Mouse (Mus musculus): ENCODE results near the gene Six5. TPM values are rescaled to one million over a fixed set of nuclear protein-coding genes. Genes with fewer than 3 reads are reported as not detected.
"Not testable (repeated sequence)": the region's sequence is repeated elsewhere in the genome, so short reads cannot be mapped to it uniquely, and the experiment has no call there.

Six5 gene
- total RNA-seq (2021): 1 to 10 TPM; 5.6 to 6.8 TPM
- long read RNA-seq, experiment 1, partial matches to known transcripts: 1 of 6 reads
- long read RNA-seq, experiment 1, other reads (novel, unspliced or antisense): 1 of 6 reads
- long read RNA-seq, experiment 2, partial matches to known transcripts: 2 of 3 reads
- long read RNA-seq, experiment 2, other reads (novel, unspliced or antisense): 0 of 3 reads

DNA sequence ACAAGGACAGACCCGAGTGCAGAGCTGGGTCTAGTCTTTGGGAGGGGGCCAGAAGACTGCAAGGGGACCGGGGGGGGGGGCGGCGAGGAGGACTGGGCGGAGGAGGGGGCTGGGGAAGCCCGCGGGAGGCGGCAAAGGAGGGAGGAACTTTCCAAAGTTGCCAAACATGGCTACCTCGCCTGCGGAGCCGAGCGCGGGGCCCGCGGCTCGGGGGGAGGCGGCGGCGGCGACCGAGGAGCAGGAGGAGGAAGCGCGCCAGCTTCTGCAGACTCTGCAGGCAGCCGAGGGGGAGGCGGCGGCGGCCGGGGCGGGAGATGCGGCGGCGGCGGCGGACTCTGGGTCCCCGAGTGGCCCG, at the start of gene Six5:
Gene Six5, plus strand, starts transcription at position 124 of the 355 bp plus-strand sequence.
- no peak for DNase-seq

- DNase-seq: no peak
These were observed 49.8 kb upstream of the Six5 start for GRCm38 (mm10) chr7:19044616-19045015.

GRCm38 (mm10) chr7:19046286-19047069, 47.9 kb upstream of the Six5 start:
- peak in 1 of 2 experiments; percentile 36 for DNase-seq

DNA sequence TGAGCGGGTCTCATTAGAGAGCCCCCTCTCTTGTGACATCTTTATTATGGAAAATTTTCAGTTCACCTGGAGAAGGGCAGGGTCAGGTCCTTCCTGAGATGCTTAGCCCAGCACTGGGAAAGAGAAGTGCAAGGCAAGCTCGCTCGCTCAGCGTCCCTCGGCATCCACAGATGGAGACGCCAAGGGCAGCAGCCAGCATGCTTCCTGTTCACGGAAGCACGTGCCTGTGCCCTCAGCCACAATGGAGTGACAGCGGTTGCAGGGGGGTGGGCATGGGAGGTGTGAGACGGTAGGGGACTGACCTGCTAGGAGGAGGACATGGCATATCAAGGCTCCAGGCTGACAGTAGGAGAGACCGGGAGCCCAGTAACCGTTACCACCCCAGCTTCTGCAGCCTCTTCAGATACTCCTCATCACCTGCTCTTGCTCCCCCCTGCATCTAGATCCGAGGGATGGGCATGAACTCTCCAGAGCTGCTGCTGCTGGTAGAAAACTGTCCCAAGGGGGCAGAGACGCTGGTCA, 46.3 kb upstream of the Six5 start:
- no peak for DNase-seq

DNA sequence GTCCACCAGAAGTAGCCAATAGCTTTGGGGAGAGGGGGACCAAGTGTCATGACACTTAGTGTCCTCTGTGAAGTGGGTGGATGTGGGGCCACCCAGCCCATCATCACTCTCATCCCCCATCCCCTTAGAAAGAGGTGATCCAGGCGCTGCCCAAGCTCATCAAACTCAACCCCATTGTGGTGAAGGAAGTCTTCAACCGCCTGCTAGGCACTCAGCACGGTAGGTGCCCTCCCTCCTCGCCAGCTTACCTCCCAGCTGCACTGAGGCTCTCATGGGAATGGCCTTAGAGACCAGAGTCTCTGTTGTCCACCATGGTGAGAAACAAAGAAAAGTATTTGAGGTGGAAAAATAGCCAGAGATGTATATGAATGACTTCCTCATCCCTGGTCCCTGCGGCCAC, 45.1 kb upstream of the Six5 start:
- no peak for DNase-seq

DNA sequence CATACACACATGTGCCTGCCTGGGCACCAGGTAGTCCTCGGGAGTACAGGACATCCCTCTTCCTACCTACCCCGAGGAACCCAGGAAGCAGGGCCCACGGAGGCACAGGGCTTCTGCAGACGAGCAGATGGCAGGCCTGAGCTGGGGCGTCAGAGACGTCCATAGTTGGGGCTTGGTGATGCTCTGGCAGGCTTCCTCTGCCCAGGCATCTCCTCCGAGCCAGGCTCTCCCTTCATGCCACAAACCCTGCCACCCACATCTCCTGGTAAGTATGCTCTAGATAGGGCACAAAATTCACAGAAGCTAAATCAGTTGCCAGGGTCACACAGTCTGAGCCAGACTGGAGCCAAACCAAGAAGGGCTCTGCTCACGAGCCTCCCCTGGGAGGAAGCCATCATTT, 44.2 kb upstream of the Six5 start:
- peak in 1 of 2 experiments; percentile 22 for DNase-seq

DNA sequence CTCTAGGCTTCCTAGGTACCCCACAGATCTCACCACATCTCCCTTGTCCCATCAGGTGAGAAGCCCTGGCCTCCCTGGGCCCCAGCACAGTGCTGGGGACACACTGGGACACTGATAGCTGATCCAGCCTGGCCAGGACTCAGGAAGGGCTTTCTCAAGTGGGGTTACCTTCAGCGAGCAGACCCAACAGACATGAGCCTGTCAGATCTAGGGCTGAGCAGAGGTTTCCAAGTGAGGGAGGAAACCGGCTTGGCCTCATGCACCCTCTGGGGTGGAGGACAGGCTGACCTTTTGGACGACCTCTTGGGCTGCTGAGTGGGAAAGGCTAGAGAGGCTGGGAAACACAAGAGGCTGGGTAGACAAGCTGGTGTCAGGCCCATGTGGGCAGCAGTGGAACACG, 43.2 kb upstream of the Six5 start:
- peak; percentile 38 to 43 for DNase-seq

DNA sequence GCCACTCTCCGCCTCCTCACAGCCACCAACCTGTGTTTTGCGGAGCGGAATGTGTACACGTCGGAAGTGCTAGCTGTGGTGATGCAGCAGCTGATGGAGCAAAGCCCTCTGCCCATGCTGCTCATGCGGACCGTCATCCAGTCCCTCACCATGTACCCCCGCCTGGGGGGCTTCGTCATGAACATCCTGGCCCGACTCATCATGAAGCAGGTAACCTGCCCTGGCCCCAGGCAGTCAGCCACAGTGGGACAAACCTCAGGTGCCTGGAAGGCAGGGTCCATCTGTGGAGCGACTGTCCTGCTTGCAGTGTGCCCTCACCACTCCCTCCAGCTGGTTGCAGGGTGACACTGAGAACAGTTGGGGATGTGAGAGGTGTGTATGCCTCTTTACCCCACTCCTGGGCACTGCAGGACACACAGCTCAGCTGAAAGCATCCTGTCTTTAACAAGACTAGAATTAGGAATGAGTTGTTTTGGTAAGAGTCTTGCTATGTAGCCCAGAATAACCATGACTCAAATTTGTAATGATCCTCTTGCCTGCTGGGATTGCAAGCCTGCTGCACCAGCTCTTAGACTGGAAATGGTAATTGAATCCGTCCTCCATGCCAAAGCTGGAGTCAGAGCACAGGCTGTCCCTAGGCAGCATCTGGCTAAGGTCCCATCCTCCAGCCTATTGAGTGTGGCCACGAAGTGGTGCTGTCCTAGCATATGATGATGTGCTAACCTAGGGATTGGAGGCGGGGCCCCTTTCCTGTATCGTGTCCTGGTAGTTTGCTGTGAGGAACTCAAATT, 41.9 kb upstream of the Six5 start:
- DNase-seq: no peak

DNA sequence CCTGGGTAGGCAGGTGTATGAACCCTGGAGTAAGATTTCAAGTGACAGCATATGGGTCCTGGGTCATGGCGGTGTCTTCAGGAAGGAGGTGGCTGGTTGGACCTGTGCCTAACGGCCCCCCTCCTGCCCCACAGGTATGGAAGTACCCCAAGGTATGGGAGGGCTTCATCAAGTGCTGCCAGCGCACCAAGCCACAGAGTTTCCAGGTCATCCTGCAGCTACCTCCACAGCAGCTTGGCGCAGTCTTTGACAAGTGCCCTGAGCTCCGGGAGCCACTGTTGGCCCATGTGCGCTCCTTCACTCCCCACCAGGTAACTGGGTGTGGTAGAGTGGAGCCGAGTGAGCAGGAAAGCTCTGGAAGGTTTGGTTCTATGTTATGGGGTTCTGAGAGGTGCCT, 41.3 kb upstream of the Six5 start:
- no peak for DNase-seq

- peak in 1 of 2 experiments; percentile 28 for DNase-seq
These were observed 40.2 kb upstream of the Six5 start, which contains the start of gene Rsph6a for GRCm38 (mm10) chr7:19054047-19054776. Gene Rsph6a (plus strand): TSS chr7:19054690.

DNA sequence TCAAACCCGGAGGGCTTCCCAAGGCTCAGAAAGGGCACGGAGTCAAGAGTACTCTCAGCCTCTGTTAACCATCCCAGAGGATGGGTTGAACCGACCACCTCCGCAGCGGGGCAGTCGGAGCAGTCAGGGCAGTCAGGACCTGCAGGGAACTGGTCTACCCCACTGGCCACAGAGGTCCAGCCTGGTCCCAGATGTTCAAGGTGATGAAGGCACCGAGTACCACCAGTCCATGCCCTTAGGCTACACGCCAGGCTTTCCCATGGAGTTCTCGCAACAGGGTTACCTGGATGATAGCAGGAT, 39.7 kb upstream of the Six5 start:
- no peak for DNase-seq

DNA sequence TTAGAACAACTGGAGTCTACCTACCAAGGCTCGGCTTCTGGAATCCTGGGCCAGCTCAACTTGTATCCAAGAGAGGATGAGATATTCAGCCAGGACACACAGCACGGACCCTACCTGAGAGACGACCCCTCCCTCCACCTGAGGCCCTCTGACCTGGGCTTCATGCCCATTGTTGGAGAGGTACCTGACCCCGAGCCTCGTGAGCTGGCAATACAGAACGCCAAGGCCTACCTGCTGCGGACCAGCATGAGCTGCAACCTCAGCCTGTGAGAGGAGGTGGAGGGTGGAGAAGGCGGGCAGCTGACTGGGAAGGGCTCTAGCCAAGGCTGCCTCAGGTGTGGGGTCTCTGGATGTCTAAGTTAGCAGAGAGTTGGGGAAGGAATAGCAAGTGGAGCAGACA, 39.3 kb upstream of the Six5 start:
- no peak for DNase-seq

DNA sequence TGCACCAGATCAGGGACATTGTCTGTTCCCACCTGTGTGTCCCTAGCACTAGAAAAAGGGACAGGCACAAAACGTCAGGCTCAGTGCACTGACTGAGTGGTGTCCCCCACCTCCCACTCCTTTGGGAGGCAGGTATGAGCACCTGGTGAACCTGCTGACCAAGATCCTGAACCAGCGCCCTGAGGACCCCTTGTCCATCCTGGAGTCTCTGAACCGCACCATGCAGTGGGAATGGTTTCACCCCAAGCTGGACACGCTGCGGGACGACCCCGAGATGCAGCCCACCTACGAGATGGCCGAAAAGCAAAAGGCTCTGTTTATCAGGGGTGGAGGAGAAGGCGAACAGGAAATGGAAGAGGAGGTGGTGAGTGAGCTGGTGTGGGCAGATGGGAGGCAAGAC, 37.0 kb upstream of the Six5 start:
- no peak for DNase-seq

DNA sequence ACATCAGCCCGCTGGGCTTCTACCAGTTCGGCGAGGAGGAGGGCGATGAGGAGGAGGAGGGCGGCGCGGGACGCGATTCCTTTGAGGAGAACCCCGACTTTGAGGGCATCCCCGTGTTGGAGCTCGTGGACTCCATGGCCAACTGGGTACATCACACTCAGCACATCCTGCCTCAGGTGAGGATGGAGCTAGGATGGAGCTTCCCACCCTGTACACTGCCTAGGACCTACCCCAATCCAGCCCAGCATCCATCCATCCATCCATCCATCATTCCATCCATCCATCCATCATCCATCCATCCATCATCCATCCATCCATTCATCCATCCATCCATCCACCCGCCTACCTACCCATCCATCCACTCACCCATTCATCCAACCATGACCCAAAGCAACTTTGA, 28.5 kb upstream of the Six5 start:
- no peak for DNase-seq

DNA sequence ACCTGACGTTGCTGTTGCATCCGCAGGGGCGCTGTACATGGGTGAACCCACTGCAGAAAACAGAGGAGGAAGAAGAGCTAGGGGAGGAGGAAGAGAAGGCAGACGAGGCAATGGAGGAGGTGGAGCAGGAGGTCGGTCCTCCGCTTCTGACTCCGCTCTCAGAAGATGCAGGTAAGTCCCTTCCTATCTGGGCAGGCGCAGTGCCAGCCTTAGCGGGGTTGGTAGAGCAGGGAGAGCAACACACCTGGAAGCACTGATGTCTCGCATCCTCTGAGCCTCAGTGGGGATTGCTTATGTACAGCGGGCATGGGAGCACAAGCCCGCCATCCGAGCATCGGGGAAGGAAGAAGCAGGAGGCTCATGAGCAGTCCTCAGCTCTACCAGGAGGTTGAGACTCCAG, 27.3 kb upstream of the Six5 start:
- DNase-seq: no peak

GRCm38 (mm10) chr7:19067935-19068334, 26.5 kb upstream of the Six5 start:
- DNase-seq: no peak

- DNase-seq: peak; percentile 60 to 91
These were observed 25.7 kb upstream of the Six5 start for GRCm38 (mm10) chr7:19068707-19069106.

DNA sequence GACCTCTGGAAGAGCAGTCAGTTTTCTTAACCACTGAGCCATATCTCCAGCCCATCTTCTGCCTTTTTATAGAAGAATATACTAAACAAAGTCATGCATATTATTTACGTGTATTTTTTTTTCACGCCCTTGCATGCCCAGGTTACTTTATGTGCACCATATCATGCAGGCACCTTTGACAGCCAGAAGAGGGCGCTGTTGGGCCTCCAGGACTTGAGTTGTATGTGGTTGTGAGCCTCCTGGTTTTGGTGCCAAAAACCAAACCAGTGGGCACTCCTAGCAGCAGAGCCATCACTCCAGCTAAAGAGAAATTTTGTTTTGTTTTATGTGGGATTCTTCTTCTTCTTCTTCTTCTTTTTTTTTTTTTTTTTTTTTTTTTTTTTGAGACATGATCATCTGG, 24.9 kb upstream of the Six5 start:
- no peak for DNase-seq

GRCm38 (mm10) chr7:19071024-19071423, 23.4 kb upstream of the Six5 start:
- not testable (repeated sequence) for DNase-seq

- DNase-seq: peak in 1 of 2 experiments; percentile 54
These were observed 20.9 kb upstream of the Six5 start for GRCm38 (mm10) chr7:19073504-19073903.

- DNase-seq: no peak
These were observed 19.9 kb upstream of the Six5 start for GRCm38 (mm10) chr7:19074494-19074893.

- no peak for DNase-seq
These were observed 19.2 kb upstream of the Six5 start for GRCm38 (mm10) chr7:19075231-19075630.
